In the genomic region with DNA sequence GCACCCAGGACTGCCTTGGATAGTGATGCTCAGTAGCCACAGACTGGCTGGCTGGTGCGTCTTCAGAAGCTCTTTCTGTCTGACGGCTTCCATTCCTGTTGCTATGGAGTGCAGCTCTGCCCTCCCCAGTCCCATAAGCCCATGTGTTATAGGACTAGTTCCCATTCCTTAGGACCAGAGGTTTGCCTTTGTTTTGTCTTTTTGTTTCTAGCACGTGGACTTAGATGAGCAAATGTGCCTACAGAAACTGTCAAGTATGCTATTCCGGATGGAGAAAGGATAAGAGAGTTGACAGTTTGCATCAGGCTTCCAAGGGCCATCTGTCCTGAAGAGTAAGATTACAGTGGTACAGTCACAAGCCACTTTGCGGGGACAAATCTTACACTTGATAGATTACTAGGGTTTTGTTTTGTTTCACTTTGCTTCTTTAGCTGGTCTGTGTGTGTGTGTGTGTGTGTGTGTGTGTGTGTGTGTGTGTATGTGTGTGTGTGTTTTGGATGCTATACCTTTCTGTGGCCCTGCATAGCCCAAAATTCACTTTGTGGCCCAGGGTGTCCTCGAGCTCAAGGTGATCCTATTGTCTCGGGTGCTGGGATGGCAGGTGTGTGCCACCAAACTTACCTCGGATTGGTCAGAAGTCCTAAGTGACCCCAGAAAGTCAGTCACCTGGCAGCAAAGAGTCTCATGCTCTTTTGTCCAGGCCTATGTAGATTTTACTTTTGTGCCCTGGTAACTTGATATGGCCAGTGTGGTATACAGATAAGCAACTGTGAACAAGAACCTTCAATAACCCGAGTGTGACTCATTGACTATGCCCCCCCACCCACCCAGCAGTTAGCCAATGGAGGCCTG, we compare ENCODE assay signal across 11 mouse cellular contexts. TPM values are rescaled to one million over a fixed set of nuclear protein-coding genes. Genes with fewer than 3 reads are reported as not detected.
DNase-seq lines count a peak whose midpoint lies in the region; ATAC-seq lines count a peak whose summit lies in the region.
"Had no signal": no experiment of that assay in that cellular context is flagged by ENCODE, and none has a peak within 500 bp of the region (broad histone marks: within the 10 kb centered on the region; RNA-seq: fewer than 3 reads in every experiment).

No protein-coding gene starts in this region.

- 66% methylated on average over 9 of the region's 9 CpGs for WGBS in forebrain, embryonic 13.5 days
- 72% methylated on average over 9 of the region's 9 CpGs for WGBS in forebrain, embryonic 12.5 days
- 75% methylated on average over 9 of the region's 9 CpGs for WGBS in intestine, embryonic 14.5 days
- WGBS in intestine, embryonic 15.5 days, result 73% methylated on average over 9 of the region's 9 CpGs
- 74% methylated on average over 9 of the region's 9 CpGs for WGBS in midbrain, embryonic 10.5 days
- 75% methylated on average over 9 of the region's 9 CpGs for WGBS in midbrain, embryonic 15.5 days
- WGBS in limb, embryonic 12.5 days, result 75% methylated on average over 9 of the region's 9 CpGs

- H3K9ac ChIP-seq in forebrain, embryonic 13.5 days, result no peak overlapping the region
- H3K9ac ChIP-seq in forebrain, embryonic 12.5 days, result no peak overlapping the region
- no peak overlapping the region for H3K9ac ChIP-seq in intestine, embryonic 14.5 days (ENCODE audit: low read length)
- no peak overlapping the region for H3K9ac ChIP-seq in intestine, embryonic 15.5 days
- no peak overlapping the region for H3K9ac ChIP-seq in midbrain, embryonic 15.5 days
- no peak overlapping the region for H3K9ac ChIP-seq in limb, embryonic 12.5 days (replicated peaks)
- H3K9ac ChIP-seq: liver, embryonic 14.5 days had no signal

- no peak overlapping the region for H3K4me3 ChIP-seq in forebrain, embryonic 13.5 days
- H3K4me3 ChIP-seq in forebrain, embryonic 12.5 days (replicated peaks), result no peak overlapping the region
- no peak overlapping the region for H3K4me3 ChIP-seq in intestine, embryonic 14.5 days (ENCODE audit: low read depth, low read length)
- no peak overlapping the region for H3K4me3 ChIP-seq in intestine, embryonic 15.5 days (replicated peaks)
- H3K4me3 ChIP-seq in midbrain, embryonic 10.5 days, result peak overlapping the region; percentile 69; the same call in 1 of the 2 replicates
- H3K4me3 ChIP-seq in midbrain, embryonic 15.5 days, result no peak overlapping the region
- H3K4me3 ChIP-seq in limb, embryonic 12.5 days (replicated peaks), result no peak overlapping the region; the same call in 1 of the 2 replicates

- no peak for ATAC-seq in forebrain, embryonic 13.5 days
- no peak for ATAC-seq in forebrain, embryonic 12.5 days (ENCODE audit: low FRiP score)
- no peak for ATAC-seq in intestine, embryonic 14.5 days (replicated peaks; ENCODE audit: low FRiP score, low TSS enrichment, low read depth)
- ATAC-seq in intestine, embryonic 15.5 days, result no peak
- no peak for ATAC-seq in midbrain, embryonic 15.5 days (replicated peaks)
- ATAC-seq in limb, embryonic 12.5 days (ENCODE audit: insufficient number of reproducible peaks, insufficient read depth, low FRiP score, low TSS enrichment, low read depth), result no peak

- H3K36me3 ChIP-seq in forebrain, embryonic 13.5 days (ENCODE audit: poor library complexity, severe bottlenecking), result no peaks in the 10 kb centered on the region
- H3K36me3 ChIP-seq in forebrain, embryonic 12.5 days (replicated peaks), result no peaks in the 10 kb centered on the region
- no peaks in the 10 kb centered on the region for H3K36me3 ChIP-seq in intestine, embryonic 14.5 days (ENCODE audit: control insufficient read depth, insufficient read depth, low read length)
- H3K36me3 ChIP-seq in intestine, embryonic 15.5 days, result no peaks in the 10 kb centered on the region
- H3K36me3 ChIP-seq in midbrain, embryonic 10.5 days, result no peaks in the 10 kb centered on the region
- no peaks in the 10 kb centered on the region for H3K36me3 ChIP-seq in midbrain, embryonic 15.5 days (replicated peaks)
- no peaks in the 10 kb centered on the region for H3K36me3 ChIP-seq in limb, embryonic 12.5 days

- no peak overlapping the region for H3K27ac ChIP-seq in forebrain, embryonic 13.5 days
- no peak overlapping the region for H3K27ac ChIP-seq in forebrain, embryonic 12.5 days
- H3K27ac ChIP-seq in intestine, embryonic 14.5 days (ENCODE audit: low read depth), result no peak overlapping the region
- H3K27ac ChIP-seq in intestine, embryonic 15.5 days, result no peak overlapping the region
- H3K27ac ChIP-seq in midbrain, embryonic 10.5 days (replicated peaks), result no peak overlapping the region
- no peak overlapping the region for H3K27ac ChIP-seq in midbrain, embryonic 15.5 days
- no peak overlapping the region for H3K27ac ChIP-seq in limb, embryonic 12.5 days
- H3K27ac ChIP-seq: liver, embryonic 14.5 days had no signal

- H3K4me1 ChIP-seq in forebrain, embryonic 13.5 days, result peaks cover 25% of the 10 kb centered on the region
- peaks cover 24% of the 10 kb centered on the region for H3K4me1 ChIP-seq in forebrain, embryonic 12.5 days
- 0 out of 2 replicates have a peak, but pooled peaks cover 12% of the 10 kb centered on the region for H3K4me1 ChIP-seq in intestine, embryonic 14.5 days (replicated peaks; ENCODE audit: control insufficient read depth, insufficient read depth, low read length)
- H3K4me1 ChIP-seq in intestine, embryonic 15.5 days (replicated peaks), result peaks cover 4% of the 10 kb centered on the region; the same call in 1 of the 2 replicates
- H3K4me1 ChIP-seq in midbrain, embryonic 10.5 days, result peaks cover 31% of the 10 kb centered on the region
- peaks cover 20% of the 10 kb centered on the region for H3K4me1 ChIP-seq in midbrain, embryonic 15.5 days
- H3K4me1 ChIP-seq in limb, embryonic 12.5 days (replicated peaks), result peaks cover 23% of the 10 kb centered on the region

- DNase-seq in intestine, embryonic 14.5 days (ENCODE audit: low spot score), result peak; percentile 48
- DNase-seq in midbrain, embryonic 10.5 days (ENCODE audit: low spot score), result no peak
- DNase-seq in spleen, postnatal 36 days (ENCODE audit: low spot score in 2 of 2), result no peak
- DNase-seq: cerebellum, adult 11-12 months; kidney, adult 2 months had no signal

- peaks cover 7% of the 10 kb centered on the region; the same call in 1 of the 2 replicates for H3K27me3 ChIP-seq in forebrain, embryonic 13.5 days
- peaks cover 32% of the 10 kb centered on the region for H3K27me3 ChIP-seq in forebrain, embryonic 12.5 days
- no peaks in the 10 kb centered on the region for H3K27me3 ChIP-seq in intestine, embryonic 14.5 days (replicated peaks; ENCODE audit: control insufficient read depth, insufficient read depth, low read length)
- H3K27me3 ChIP-seq in intestine, embryonic 15.5 days (replicated peaks), result no peaks in the 10 kb centered on the region
- H3K27me3 ChIP-seq in midbrain, embryonic 10.5 days (ENCODE audit: low read depth, poor library complexity, severe bottlenecking), result peaks cover 25% of the 10 kb centered on the region
- H3K27me3 ChIP-seq in midbrain, embryonic 15.5 days (replicated peaks), result no peaks in the 10 kb centered on the region
- 0 out of 2 replicates have a peak, but pooled peaks cover 3% of the 10 kb centered on the region for H3K27me3 ChIP-seq in limb, embryonic 12.5 days

- no peaks in the 10 kb centered on the region for H3K9me3 ChIP-seq in forebrain, embryonic 13.5 days (replicated peaks)
- H3K9me3 ChIP-seq in forebrain, embryonic 12.5 days, result no peaks in the 10 kb centered on the region
- no peaks in the 10 kb centered on the region for H3K9me3 ChIP-seq in intestine, embryonic 14.5 days (ENCODE audit: control insufficient read depth, low read length)
- H3K9me3 ChIP-seq in intestine, embryonic 15.5 days, result no peaks in the 10 kb centered on the region
- no peaks in the 10 kb centered on the region for H3K9me3 ChIP-seq in midbrain, embryonic 10.5 days (replicated peaks)
- H3K9me3 ChIP-seq in midbrain, embryonic 15.5 days, result no peaks in the 10 kb centered on the region
- H3K9me3 ChIP-seq in limb, embryonic 12.5 days, result no peaks in the 10 kb centered on the region

- H3K4me2 ChIP-seq in forebrain, embryonic 13.5 days, result peak overlapping the region; percentile 88; the same call in 1 of the 2 replicates
- no peak overlapping the region for H3K4me2 ChIP-seq in forebrain, embryonic 12.5 days
- H3K4me2 ChIP-seq in intestine, embryonic 14.5 days (ENCODE audit: low read length), result no peak overlapping the region
- no peak overlapping the region for H3K4me2 ChIP-seq in intestine, embryonic 15.5 days (replicated peaks)
- H3K4me2 ChIP-seq in midbrain, embryonic 15.5 days, result no peak overlapping the region
- H3K4me2 ChIP-seq in limb, embryonic 12.5 days, result 0 out of 2 replicates have a peak overlapping the region, but pooled peaks have one; percentile 86

RNA-seq across cellular contexts. Expression of gene Ttc12, which starts 1.0 kb away (rescaled TPM):
- polyA plus RNA-seq in forebrain, embryonic 13.5 days (2015; fragmentation: Nextera tagmentation; extraction: Ambion mirVana), result 0.79 and 1.0 TPM in 2 replicates
- 1.2 and 1.4 TPM in 2 replicates for polyA plus RNA-seq in forebrain, embryonic 12.5 days (2016; fragmentation: Nextera tagmentation; extraction: Ambion mirVana)
- 0.97 and 1.1 TPM in 2 replicates for polyA plus RNA-seq in intestine, embryonic 14.5 days (2014; fragmentation: Nextera tagmentation; extraction: Ambion mirVana)
- polyA plus RNA-seq in intestine, embryonic 15.5 days (2015; fragmentation: Nextera tagmentation; extraction: Ambion mirVana), result 0.85 and 1.1 TPM in 2 replicates
- 2.1 and 2.5 TPM in 2 replicates for polyA plus RNA-seq in midbrain, embryonic 10.5 days (2016; fragmentation: Nextera tagmentation; extraction: Ambion mirVana)
- polyA plus RNA-seq in midbrain, embryonic 15.5 days (2015; fragmentation: Nextera tagmentation; extraction: Ambion mirVana), result 1.9 and 2.1 TPM in 2 replicates
- polyA plus RNA-seq in limb, embryonic 12.5 days (2016; fragmentation: Nextera tagmentation; extraction: Ambion mirVana), result 1.3 and 1.8 TPM in 2 replicates

Comparison
In these comparisons a context has a peak if more than half of its experiments do, and no peak if none do; other contexts are left out.
1. H3K4me2 ChIP-seq: peak in forebrain, embryonic 13.5 days (single experiment) and limb, embryonic 12.5 days (single experiment); none in forebrain, embryonic 12.5 days (single experiment), intestine, embryonic 14.5 days (single experiment), intestine, embryonic 15.5 days (single experiment) and midbrain, embryonic 15.5 days (single experiment).